Mouse (Mus musculus) kidney, embryonic 15.5 days (tissue): ENCODE measurements at regions not wholly inside any gene's neighbourhood (a gene's known extent, or its start where the extent isn't known, plus 50 kb on each side); places are given as distances from the start of the nearest gene placed in this dataset.
A peak's percentile ranks its signal among the peaks of the same experiment; 100 is the strongest.

Experiments used
- ATAC-seq: fragments of 200-750 bp; cut with Nextera tagmentation; replicated peaks from 2 replicates; pipeline ENCODE4 v1.8.0; 2017; ENCODE audit warnings: moderate TSS enrichment; ENCODE audit not compliant: low FRiP score
- H3K27ac ChIP-seq: fragments of 300-500 bp; sonication (generic); 2 replicates; pipeline ENCODE4 v1.5.1; 2015; ENCODE audit warnings: mild to moderate bottlenecking, inconsistent platforms
- H3K27me3 ChIP-seq: fragments of 300-500 bp; sonication (generic); 2 replicates; pipeline ENCODE4 v1.6.1; 2015; ENCODE audit warnings: inconsistent platforms
- H3K36me3 ChIP-seq: fragments of 300-500 bp; sonication (generic); 2 replicates; pipeline ENCODE4 v1.6.1; 2015; ENCODE audit warnings: inconsistent platforms
- H3K4me1 ChIP-seq: fragments of 300-500 bp; sonication (generic); 2 replicates; pipeline ENCODE4 v1.6.1; 2015; ENCODE audit warnings: inconsistent platforms
- H3K4me2 ChIP-seq: fragments of 300-500 bp; sonication (generic); 2 replicates; pipeline ENCODE4 v1.6.1; 2015; ENCODE audit warnings: moderate library complexity, mild to moderate bottlenecking, inconsistent platforms
- H3K4me3 ChIP-seq: fragments of 300-500 bp; sonication (generic); replicated peaks from 2 replicates; pipeline ENCODE4 v1.5.1; 2015; ENCODE audit warnings: mild to moderate bottlenecking, inconsistent platforms
- H3K9ac ChIP-seq: fragments of 300-500 bp; sonication (generic); 2 replicates; pipeline ENCODE4 v1.6.1; 2015; ENCODE audit warnings: mild to moderate bottlenecking, inconsistent platforms
- H3K9me3 ChIP-seq: fragments of 300-500 bp; sonication (generic); replicated peaks from 2 replicates; pipeline ENCODE4 v1.6.1; 2016; ENCODE audit warnings: inconsistent platforms
- WGBS: fragments of 180-500 bp; shearing (Covaris S2); methylation state at CpG from one replicate; pipeline ENCODE4 v1.1.7; 2015; ENCODE audit warnings: mixed read lengths; 5-methylcytosine and 5-hydroxymethylcytosine counted together

DNA sequence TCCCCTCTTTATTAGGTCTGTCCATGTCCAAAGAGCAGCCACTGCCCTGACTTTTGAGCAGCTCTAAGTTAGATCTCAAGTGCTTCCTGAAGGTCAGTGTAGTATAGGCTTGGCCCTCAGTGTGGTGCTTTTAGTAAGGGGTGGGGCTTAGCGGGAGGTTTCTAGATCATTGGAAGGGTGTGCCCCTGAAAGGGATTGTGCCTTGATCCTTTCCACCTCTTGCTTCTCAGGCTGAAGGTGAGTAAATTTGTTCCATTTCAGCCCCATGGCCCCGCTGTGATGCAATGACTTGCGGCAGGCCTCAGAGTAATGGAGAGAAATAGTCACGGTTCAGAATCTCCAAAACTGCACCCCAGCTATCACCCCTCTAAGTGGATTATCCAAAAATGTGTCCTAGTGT lies 84.5 kb upstream of the Klf14 start:
- Histone ChIP-seq H3K36me3 (no peaks in the 10 kb centered on the region), H3K9me3 (no peaks in the 10 kb centered on the region), H3K27me3 (no peaks in the 10 kb centered on the region), H3K4me1 (no peaks in the 10 kb centered on the region), H3K27ac (no peak overlapping the region), H3K4me3 (no peak overlapping the region), H3K4me2 (no peak overlapping the region), H3K9ac (no peak overlapping the region)
- no peak for ATAC-seq
- 92% methylated on average over 4 of the region's 4 CpGs for WGBS

DNA sequence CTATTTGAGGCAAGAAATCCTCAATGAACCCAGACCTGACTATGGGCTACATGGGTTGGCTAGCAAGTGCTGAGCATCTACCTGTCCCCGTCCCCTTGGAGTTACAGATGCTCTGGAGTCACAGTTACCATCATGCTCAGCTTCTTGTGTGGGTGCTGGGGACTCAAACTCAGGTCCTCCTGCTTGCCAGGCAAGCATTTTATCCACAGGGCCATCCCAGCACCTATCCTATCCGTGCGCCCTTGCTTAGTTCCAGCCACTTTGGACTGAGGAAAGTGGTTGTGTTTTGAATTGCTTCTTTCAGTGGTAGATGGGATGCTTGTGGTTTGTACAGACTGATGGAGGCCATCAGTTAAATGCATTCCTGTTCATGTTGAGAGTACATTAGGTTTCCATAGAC lies 85.0 kb upstream of the Klf14 start:
- ATAC-seq, result no peak
- 95% methylated on average over 3 of the region's 3 CpGs for WGBS
- Histone ChIP-seq H3K9me3 (no peaks in the 10 kb centered on the region), H3K4me1 (no peaks in the 10 kb centered on the region), H3K27me3 (no peaks in the 10 kb centered on the region), H3K27ac (no peak overlapping the region), H3K36me3 (no peaks in the 10 kb centered on the region), H3K9ac (no peak overlapping the region), H3K4me2 (no peak overlapping the region), H3K4me3 (no peak overlapping the region)

DNA sequence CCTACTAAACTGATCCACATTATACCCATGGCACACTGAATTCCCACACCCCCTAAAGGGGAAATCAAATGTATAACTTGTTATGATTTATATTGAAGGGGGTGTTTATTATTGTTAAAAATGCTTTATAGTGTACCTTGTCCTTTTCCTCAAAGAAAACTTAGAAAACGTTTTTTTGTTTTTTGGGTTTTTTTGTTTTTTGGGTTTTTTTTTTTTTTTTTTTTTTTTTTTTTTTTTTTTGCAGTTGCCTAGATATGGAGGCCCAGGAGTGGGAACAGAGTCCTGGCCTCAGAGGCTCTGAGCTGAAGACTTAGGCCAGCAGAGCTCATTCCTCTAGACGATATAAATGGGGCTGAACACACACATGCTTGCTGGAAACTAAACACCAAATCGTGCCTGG lies 87.3 kb upstream of the Klf14 start:
- Histone ChIP-seq H3K4me1 (no peaks in the 10 kb centered on the region), H3K4me2 (no peak overlapping the region), H3K9ac (no peak overlapping the region), H3K9me3 (no peaks in the 10 kb centered on the region), H3K4me3 (no peak overlapping the region), H3K36me3 (no peaks in the 10 kb centered on the region), H3K27ac (no peak overlapping the region), H3K27me3 (no peaks in the 10 kb centered on the region)
- ATAC-seq, result no peak
- WGBS, result 39% methylated on average over 3 of the region's 3 CpGs

DNA sequence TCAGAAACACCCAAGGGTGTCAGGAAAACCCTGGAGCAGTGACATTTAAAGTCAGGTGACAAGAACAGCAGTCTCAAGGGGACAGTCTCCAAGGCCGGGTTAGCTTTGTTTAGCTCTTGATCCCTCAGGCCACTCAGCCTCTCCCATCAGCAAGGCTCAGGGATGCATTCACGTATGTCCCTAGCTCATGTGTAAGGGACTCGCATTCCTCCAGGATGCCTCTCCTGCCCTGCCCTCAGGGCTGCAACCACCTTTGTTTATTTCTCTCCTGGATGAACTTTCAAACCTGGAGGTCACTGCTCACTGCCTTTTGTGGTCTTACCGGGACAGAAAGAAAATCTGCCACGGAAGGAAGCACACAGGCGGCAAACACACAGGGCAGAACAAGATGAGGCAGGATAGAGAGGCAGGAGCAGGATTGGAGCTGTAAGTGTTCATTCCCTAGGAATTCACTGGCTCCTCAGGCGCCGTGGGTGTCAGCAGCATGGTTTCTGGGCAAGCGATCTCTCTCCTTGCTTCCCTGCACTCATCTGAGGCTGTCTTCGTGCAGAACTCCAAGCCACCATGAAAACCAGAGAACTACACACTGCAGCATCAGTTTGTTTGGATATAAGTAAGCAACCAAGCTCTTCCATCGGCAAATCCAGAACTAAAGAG lies 90.2 kb upstream of the Klf14 start:
- Histone ChIP-seq H3K9ac (no peak overlapping the region), H3K4me3 (no peak overlapping the region), H3K27ac (no peak overlapping the region), H3K27me3 (no peaks in the 10 kb centered on the region), H3K9me3 (no peaks in the 10 kb centered on the region), H3K36me3 (no peaks in the 10 kb centered on the region), H3K4me2 (no peak overlapping the region), H3K4me1 (no peaks in the 10 kb centered on the region)
- 60% methylated on average over 11 of the region's 11 CpGs for WGBS
- no peak for ATAC-seq

DNA sequence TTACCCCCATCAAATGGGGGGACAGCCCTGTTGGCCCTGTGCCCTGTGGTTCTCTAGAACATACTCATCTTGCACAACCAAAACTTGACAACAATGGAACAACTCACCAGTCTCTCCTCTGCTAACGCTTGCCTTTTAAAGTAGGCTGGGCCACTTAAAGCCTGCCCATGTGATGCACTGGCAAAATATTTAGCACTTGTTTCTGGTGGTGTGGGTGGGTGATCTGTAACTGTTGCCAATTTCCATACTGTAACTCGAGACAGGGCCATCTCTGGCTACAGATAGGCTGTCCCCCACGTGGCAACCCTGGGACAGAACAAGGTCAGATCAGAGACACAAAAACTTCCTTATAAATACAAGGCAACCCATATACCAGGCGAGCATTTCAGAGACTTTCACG lies 92.0 kb upstream of the Klf14 start:
- Histone ChIP-seq H3K27me3 (no peaks in the 10 kb centered on the region), H3K9me3 (no peaks in the 10 kb centered on the region), H3K9ac (no peak overlapping the region), H3K4me3 (no peak overlapping the region), H3K4me2 (no peak overlapping the region), H3K27ac (no peak overlapping the region), H3K4me1 (no peaks in the 10 kb centered on the region), H3K36me3 (no peaks in the 10 kb centered on the region)
- ATAC-seq, result no peak
- 66% methylated on average over 5 of the region's 5 CpGs for WGBS

DNA sequence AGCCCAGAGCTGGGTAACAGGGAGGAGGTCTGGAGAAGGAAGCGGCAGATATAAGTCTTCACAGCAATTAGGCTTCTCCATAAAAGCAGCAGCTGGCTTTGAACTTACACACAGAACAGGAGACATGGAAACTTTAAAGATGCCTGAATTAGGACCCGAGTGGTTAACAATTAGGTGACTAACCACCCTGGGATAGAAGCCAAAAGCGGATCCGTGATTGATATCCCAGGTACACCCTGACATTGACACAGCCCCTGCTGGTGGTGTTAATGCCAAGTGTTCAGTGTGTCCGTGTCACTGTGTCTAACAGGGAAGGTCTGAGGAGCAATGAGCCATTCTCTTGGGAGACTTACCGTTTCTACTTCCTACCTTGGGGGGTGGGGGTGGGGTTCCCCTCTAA lies 92.9 kb upstream of the Klf14 start:
- WGBS, result 54% methylated on average over 6 of the region's 6 CpGs
- H3K27me3 ChIP-seq, result no peaks in the 10 kb centered on the region
- no peak overlapping the region for H3K4me2 ChIP-seq
- no peak for ATAC-seq
- no peak overlapping the region for H3K9ac ChIP-seq
- H3K9me3 ChIP-seq, result no peaks in the 10 kb centered on the region
- H3K27ac ChIP-seq, result no peak overlapping the region
- H3K4me1 ChIP-seq, result no peaks in the 10 kb centered on the region
- no peak overlapping the region for H3K4me3 ChIP-seq
- no peaks in the 10 kb centered on the region for H3K36me3 ChIP-seq

DNA sequence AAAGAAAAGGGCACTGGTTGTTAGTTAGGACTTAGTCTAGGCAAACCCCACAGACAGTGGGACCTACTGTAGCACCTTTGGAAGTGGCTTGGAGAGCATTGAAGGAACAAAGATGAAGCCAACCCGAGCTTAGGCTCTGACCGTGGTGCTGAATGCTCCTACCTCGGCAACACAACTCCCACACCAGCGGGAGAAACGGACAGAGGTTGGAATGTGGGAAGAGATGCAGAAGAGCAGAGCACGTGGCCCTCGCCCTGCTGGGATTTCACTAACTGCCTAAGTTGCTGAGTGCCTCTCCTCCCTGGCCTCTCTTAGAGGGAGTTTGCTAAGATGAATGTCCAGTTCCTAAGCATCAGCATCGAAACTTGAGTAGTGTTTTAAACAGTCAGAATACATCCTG lies 94.1 kb upstream of the Klf14 start:
- Histone ChIP-seq H3K9ac (no peak overlapping the region), H3K27ac (no peak overlapping the region), H3K9me3 (no peaks in the 10 kb centered on the region), H3K4me1 (no peaks in the 10 kb centered on the region), H3K4me2 (no peak overlapping the region), H3K36me3 (no peaks in the 10 kb centered on the region), H3K27me3 (no peaks in the 10 kb centered on the region), H3K4me3 (no peak overlapping the region)
- ATAC-seq, result no peak
- WGBS, result 7% methylated on average over 8 of the region's 8 CpGs

DNA sequence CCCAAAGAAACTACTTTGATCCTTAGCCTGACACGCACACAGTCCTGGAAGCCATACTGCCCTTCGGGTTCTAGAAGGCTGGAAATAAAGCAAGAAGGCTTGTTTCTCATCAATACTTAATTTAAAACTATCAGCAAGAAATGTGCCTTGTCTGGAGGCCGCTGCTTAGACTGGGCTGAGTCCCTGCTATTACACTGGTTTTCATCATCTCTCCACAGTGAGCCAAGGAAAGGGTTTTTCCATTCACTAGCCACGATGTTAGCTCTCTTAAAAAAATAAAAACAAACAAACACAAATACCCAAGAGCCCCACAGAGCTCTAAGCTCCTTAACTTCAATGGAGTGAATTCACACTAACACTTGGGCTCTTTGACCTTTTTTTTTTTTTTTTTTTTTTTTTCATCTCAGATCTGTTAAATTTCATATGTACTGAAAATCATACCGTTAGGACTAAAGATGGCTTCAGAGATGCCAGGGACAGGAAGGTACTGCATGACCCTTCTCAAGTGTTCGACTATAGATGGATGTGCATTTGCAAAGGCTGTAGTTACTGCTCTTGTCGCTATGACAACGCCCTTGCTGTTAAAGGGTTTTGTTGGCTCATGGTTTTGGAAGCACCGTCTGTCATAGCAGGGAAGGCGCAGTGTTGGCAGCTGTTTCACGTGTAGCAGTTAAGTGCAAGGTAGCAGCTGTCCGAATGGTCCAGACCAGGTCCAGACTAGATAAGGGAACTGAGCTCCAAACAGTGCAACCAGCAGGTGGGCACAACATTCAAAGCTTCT lies 98.1 kb upstream of the Klf14 start:
- no peaks in the 10 kb centered on the region for H3K4me1 ChIP-seq
- H3K4me3 ChIP-seq, result no peak overlapping the region
- WGBS, result 78% methylated on average over 12 of the region's 12 CpGs
- no peaks in the 10 kb centered on the region for H3K36me3 ChIP-seq
- ATAC-seq, result no peak
- no peaks in the 10 kb centered on the region for H3K27me3 ChIP-seq
- no peaks in the 10 kb centered on the region for H3K9me3 ChIP-seq
- no peak overlapping the region for H3K27ac ChIP-seq
- no peak overlapping the region for H3K9ac ChIP-seq
- H3K4me2 ChIP-seq, result no peak overlapping the region

DNA sequence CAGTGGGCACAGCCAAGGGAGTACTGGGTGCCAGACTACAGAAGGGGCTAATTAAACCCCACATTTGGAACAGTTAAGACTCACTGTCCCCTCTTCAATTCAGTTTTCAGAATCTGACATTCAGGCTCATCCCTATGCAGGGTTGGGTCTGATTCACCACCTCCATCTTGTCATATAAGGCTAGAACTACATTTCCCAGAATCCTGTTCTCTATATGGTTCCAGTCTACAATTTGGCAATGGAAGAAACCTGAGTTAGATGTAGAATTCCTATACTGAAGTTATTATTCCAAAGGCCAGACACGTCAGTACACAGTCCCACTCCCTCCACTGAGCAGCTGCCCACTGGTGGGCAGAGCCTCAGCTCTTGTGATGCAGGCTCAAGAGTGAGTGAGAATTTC lies 99.4 kb upstream of the Klf14 start:
- no peak overlapping the region for H3K27ac ChIP-seq
- H3K4me1 ChIP-seq, result no peaks in the 10 kb centered on the region
- H3K4me2 ChIP-seq, result no peak overlapping the region
- no peaks in the 10 kb centered on the region for H3K36me3 ChIP-seq
- H3K27me3 ChIP-seq, result no peaks in the 10 kb centered on the region
- 64% methylated on average over 1 of the region's 1 CpGs for WGBS
- no peak overlapping the region for H3K4me3 ChIP-seq
- H3K9me3 ChIP-seq, result no peaks in the 10 kb centered on the region
- no peak overlapping the region for H3K9ac ChIP-seq
- ATAC-seq, result no peak

DNA sequence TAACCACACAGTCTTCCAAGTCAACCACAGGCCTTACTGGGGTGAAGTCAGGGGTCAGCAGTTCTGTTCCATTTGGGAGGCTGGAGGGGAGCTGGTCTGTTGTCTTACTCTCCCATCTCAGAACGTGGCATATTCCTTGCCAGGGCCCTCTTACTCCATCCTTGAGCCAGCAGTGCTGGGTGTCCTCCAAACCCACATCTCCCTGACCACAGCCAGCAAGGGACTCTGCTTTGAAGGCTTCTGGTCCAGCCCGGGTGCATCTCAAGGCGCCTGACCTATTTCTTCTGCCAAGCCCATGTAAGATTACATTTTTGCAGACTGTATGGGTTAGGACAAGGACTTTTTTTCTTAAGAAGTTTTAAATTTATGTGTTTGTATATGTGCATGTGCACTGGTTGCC lies 100.1 kb upstream of the Klf14 start:
- no peak overlapping the region for H3K4me3 ChIP-seq
- H3K9ac ChIP-seq, result no peak overlapping the region
- no peaks in the 10 kb centered on the region for H3K36me3 ChIP-seq
- no peaks in the 10 kb centered on the region for H3K9me3 ChIP-seq
- WGBS, result 74% methylated on average over 3 of the region's 3 CpGs
- no peak overlapping the region for H3K4me2 ChIP-seq
- H3K4me1 ChIP-seq, result no peaks in the 10 kb centered on the region
- ATAC-seq, result no peak
- H3K27me3 ChIP-seq, result no peaks in the 10 kb centered on the region
- no peak overlapping the region for H3K27ac ChIP-seq

DNA sequence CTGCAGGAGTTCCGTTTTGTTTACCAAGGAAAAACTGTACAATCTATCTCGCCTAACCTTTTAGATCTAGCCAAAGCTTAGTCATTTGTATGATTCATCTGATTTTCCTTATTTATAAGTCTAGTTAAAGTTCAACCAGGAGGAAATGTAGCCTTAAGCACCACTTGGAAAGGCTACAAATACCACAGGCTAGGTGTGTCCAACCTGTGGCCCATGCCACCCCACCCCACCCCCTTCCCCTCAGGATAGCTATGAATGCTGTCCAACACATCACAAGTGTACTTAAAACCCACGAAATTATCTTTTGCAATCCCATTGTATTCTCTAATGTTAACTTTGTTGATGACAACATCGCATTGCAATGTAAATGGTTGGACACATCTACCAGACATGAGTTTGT lies 102.9 kb upstream of the Klf14 start:
- H3K27ac ChIP-seq, result no peak overlapping the region

DNA sequence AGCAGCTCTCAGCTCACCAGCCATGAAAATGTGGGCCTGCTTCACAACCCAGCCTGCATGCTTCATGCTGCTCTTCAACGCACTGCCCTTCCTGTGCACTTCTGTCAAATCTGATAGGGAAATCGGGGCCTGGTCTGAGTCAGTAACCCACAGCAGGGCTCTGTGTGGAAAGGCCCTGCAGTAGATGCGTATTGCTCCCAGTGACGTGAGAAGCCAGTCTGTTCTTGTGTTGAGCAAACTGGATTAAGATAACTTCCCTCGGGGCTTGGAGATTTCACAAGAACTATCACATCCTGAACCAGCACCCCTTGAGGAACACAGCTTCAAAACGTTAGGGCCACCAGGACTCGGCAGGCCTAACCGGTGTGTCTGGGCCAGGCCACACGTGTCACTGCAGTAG lies 106.5 kb upstream of the Klf14 start:
- ATAC-seq, result no peak
- H3K4me2 ChIP-seq, result no peak overlapping the region
- no peak overlapping the region for H3K9ac ChIP-seq
- 82% methylated on average over 9 of the region's 9 CpGs for WGBS
- 0 out of 2 replicates have a peak, but pooled peaks cover 5% of the 10 kb centered on the region for H3K4me1 ChIP-seq
- H3K27ac ChIP-seq, result peak overlapping the region; percentile 18; the same call in 1 of the 2 replicates
- H3K4me3 ChIP-seq, result no peak overlapping the region
- H3K36me3 ChIP-seq, result no peaks in the 10 kb centered on the region
- H3K9me3 ChIP-seq, result no peaks in the 10 kb centered on the region
- no peaks in the 10 kb centered on the region for H3K27me3 ChIP-seq

More for the DNA sequence above, 102.9 kb upstream of the Klf14 start:
- Histone ChIP-seq H3K4me1 (0 out of 2 replicates have a peak, but pooled peaks cover 3% of the 10 kb centered on the region), H3K9me3 (no peaks in the 10 kb centered on the region), H3K36me3 (no peaks in the 10 kb centered on the region), H3K4me2 (no peak overlapping the region), H3K4me3 (no peak overlapping the region), H3K27me3 (no peaks in the 10 kb centered on the region), H3K9ac (no peak overlapping the region)
- 90% methylated on average over 4 of the region's 4 CpGs for WGBS
- ATAC-seq, result no peak

DNA sequence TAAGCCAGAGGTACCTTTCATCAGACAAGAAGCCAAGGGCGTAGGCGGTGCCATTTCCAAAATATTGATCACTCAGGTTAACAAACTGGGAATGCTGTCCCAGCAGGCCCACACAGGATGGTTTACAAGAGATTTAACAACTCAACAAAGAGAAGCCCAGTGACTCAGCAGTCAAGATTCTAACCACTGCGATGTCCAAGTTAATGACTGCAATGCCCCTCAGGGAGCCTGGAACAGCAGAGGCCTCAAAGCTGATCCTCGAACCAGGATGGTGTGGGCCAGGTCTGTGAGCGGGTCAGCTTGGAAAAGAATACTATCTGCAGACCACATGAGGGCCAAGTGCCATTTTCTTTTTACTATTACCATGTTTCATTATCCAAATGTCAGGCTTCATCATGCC lies 108.0 kb upstream of the Klf14 start:
- Histone ChIP-seq H3K9ac (no peak overlapping the region), H3K9me3 (no peaks in the 10 kb centered on the region), H3K4me1 (0 out of 2 replicates have a peak, but pooled peaks cover 5% of the 10 kb centered on the region), H3K4me2 (no peak overlapping the region), H3K27ac (no peak overlapping the region), H3K4me3 (no peak overlapping the region), H3K27me3 (no peaks in the 10 kb centered on the region), H3K36me3 (no peaks in the 10 kb centered on the region)
- ATAC-seq, result no peak
- whole genome bisulfite sequencing, result 95% methylated on average over 5 of the region's 5 CpGs
